Mouse (Mus musculus): ENCODE data around the gene Jund. TPM values are rescaled to one million over a fixed set of nuclear protein-coding genes. Genes with fewer than 3 reads are reported as not detected.
A peak's percentile ranks its signal among the peaks of the same experiment; 100 is the strongest.

Jund gene
- polyA plus RNA-seq, 1 experiment from 2014 or later, result 19.6 TPM

DNA sequence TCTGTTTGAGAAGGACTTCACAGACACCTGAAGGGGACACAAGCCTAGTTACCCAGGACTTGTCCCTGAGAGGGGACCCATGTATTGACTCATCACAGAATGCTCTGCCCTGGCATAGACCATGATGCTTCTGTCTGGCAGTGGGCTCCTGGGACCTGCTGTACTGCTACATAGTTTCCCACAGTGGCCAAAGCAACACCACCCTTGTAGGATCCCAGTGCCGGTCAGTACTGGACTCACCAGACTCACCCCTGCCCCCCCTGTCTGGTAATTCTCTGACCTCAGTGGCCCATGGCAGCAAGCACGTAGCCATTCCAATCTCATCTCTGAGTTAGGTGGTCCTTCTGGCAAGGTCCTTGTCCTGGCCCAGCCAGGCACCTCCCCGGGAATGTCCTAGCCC is 10.6 kb upstream of the Jund start:
- ATAC-seq (no peak), DNase-seq (no peak)
- Histone ChIP-seq H3K4me1 (ENCODE audit: insufficient read depth) (peaks cover 6% of the 10 kb centered on the region; the same call in 1 of the 2 replicates), H3K27me3 (ENCODE audit: insufficient read depth, low read length) (no peaks in the 10 kb centered on the region), H3K9ac (replicated peaks) (no peak overlapping the region), H3K9me3 (ENCODE audit: low read length) (no peaks in the 10 kb centered on the region), H3K4me3 (ENCODE audit: low read depth, low read length) (no peak overlapping the region), H3K36me3 (replicated peaks; ENCODE audit: insufficient read depth, low read length) (no peaks in the 10 kb centered on the region), H3K4me2 (ENCODE audit: low read depth, low read length) (no peak overlapping the region), H3K27ac (ENCODE audit: low read depth) (no peak overlapping the region)
- WGBS (ENCODE audit: insufficient replicate concordance), result 79% methylated on average over 3 of the region's 3 CpGs
- no peak for TF ChIP-seq EP300 (IDR thresholded peaks at IDR 0.05; ENCODE audit: low read depth)
- no peak for TF ChIP-seq CTCF (IDR thresholded peaks at IDR 0.05; ENCODE audit: low read depth)

DNA sequence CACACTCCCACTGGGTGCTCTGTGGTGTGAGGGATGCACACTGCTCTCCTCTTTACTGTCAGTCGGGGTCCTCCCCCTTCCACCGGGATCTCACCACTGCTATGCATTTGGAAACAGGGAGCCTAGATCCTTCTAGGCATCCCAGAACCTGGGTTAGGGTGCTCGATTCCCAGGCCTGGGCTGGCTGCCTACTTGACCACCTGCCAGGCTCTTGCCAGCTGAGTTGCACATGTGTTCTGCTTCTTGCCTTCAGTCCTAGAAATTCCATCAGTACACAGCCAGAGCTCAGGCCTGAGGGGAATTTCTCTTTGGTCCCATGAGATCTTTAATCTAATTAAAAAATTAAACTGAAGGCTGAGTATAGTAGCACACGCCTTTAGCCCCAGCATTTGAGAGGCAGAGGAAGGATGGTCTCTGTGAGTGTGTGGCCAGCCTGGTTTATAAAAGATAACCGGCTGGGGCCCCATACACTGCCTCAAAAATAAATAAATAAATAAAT is 8.8 kb upstream of the Jund start:
- Histone ChIP-seq H3K27ac (ENCODE audit: low read depth) (no peak overlapping the region), H3K4me3 (ENCODE audit: low read depth, low read length) (no peak overlapping the region), H3K4me2 (ENCODE audit: low read depth, low read length) (no peak overlapping the region), H3K36me3 (replicated peaks; ENCODE audit: insufficient read depth, low read length) (no peaks in the 10 kb centered on the region), H3K4me1 (ENCODE audit: insufficient read depth) (peaks cover 13% of the 10 kb centered on the region), H3K27me3 (ENCODE audit: insufficient read depth, low read length) (no peaks in the 10 kb centered on the region), H3K9ac (replicated peaks) (no peak overlapping the region), H3K9me3 (ENCODE audit: low read length) (no peaks in the 10 kb centered on the region)
- ATAC-seq (no peak), DNase-seq (no peak)
- TF ChIP-seq CTCF (IDR thresholded peaks at IDR 0.05; ENCODE audit: low read depth), result no peak
- TF ChIP-seq EP300 (IDR thresholded peaks at IDR 0.05; ENCODE audit: low read depth), result no peak
- 73% methylated on average over 5 of the region's 5 CpGs for WGBS (ENCODE audit: insufficient replicate concordance)

DNA sequence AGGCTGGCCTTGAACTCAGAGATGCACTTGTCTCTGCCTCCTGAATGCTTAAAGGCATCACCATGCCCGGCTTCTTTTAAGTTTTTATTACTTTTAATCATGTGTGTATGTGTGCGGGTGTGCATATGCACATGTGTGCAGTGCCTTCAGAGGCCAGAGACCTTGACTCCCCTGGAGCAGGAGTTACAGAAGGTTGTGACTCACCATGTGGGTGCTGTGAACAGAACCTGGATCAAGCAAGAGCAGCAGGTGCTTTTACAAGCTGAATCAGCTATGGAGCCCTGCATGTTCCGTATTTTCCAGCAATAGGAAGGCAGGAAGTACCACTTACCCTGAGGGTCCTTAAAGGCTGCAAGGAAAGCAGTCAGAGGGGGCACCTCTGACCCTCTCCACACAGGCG is 7.5 kb upstream of the Jund start:
- Histone ChIP-seq H3K4me3 (ENCODE audit: low read depth, low read length) (no peak overlapping the region), H3K27ac (ENCODE audit: low read depth) (no peak overlapping the region), H3K36me3 (replicated peaks; ENCODE audit: insufficient read depth, low read length) (no peaks in the 10 kb centered on the region), H3K9ac (replicated peaks) (no peak overlapping the region), H3K4me2 (ENCODE audit: low read depth, low read length) (no peak overlapping the region), H3K27me3 (ENCODE audit: insufficient read depth, low read length) (no peaks in the 10 kb centered on the region), H3K4me1 (ENCODE audit: insufficient read depth) (peaks cover 26% of the 10 kb centered on the region), H3K9me3 (ENCODE audit: low read length) (no peaks in the 10 kb centered on the region)
- 83% methylated on average over 4 of the region's 4 CpGs for WGBS (ENCODE audit: insufficient replicate concordance)
- ATAC-seq, result no peak
- DNase-seq, result no peak
- no peak for TF ChIP-seq CTCF (IDR thresholded peaks at IDR 0.05; ENCODE audit: low read depth)
- no peak for TF ChIP-seq EP300 (IDR thresholded peaks at IDR 0.05; ENCODE audit: low read depth)

DNA sequence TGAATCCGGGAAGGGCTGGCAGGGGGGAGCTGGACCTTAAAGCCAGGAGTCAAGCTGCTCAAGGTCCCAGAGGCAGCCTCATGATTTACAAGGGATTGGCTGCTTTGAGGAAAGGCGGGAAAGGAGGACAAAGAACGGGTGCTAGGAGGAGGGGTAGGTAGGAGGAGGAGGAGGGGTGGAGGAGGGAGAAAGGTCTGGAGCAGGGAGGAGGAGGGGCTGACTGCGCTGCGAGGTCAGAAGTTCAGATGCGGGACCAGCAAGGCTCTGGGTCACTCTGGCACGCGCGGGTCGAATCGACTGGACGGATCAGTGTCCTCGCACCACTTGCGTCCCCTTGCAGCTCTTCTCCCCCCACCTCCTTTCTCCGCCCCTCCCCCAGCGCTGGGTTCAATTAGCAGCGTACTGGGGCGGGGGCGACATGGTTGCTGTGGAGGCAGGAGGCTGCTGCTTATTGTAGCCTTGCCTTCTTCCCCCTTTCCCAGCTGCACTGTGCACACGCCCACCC is 7.0 kb upstream of the Jund start:
- ATAC-seq (no peak), DNase-seq (no peak)
- Histone ChIP-seq H3K27ac (ENCODE audit: low read depth) (no peak overlapping the region), H3K36me3 (replicated peaks; ENCODE audit: insufficient read depth, low read length) (no peaks in the 10 kb centered on the region), H3K9ac (replicated peaks) (no peak overlapping the region), H3K9me3 (ENCODE audit: low read length) (no peaks in the 10 kb centered on the region), H3K4me2 (ENCODE audit: low read depth, low read length) (peak overlapping the region; percentile 28; the same call in 1 of the 2 replicates), H3K4me1 (ENCODE audit: insufficient read depth) (peaks cover 31% of the 10 kb centered on the region), H3K27me3 (ENCODE audit: insufficient read depth, low read length) (no peaks in the 10 kb centered on the region), H3K4me3 (ENCODE audit: low read depth, low read length) (no peak overlapping the region)
- no peak for TF ChIP-seq CTCF (IDR thresholded peaks at IDR 0.05; ENCODE audit: low read depth)
- TF ChIP-seq EP300 (IDR thresholded peaks at IDR 0.05; ENCODE audit: low read depth), result no peak
- WGBS (ENCODE audit: insufficient replicate concordance), result 16% methylated on average over 20 of the region's 20 CpGs

DNA sequence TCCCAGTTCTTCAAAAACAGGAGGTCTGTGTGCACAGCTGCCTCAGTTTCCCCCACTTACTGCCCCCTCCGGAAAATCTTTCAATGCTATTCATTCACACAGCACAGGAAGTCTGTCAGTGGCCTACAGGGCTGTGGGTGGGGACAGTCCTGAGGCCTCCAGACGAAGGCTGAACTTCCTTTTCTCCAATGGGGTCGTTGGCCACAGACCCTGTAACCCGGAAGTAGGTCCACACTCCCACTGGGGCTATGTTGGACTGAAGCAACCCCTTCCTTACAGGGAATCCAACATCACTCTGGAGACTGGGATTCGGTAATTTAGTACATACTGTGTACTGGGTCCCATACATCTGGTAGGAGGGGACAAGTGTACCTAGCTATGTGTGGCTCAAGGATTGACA is 5.1 kb upstream of the Jund start:
- no peak overlapping the region for H3K9ac ChIP-seq (replicated peaks)
- TF ChIP-seq EP300 (IDR thresholded peaks at IDR 0.05; ENCODE audit: low read depth) (no peak), CTCF (IDR thresholded peaks at IDR 0.05; ENCODE audit: low read depth) (no peak)
- H3K9me3 ChIP-seq (ENCODE audit: low read length), result no peaks in the 10 kb centered on the region
- peaks cover 45% of the 10 kb centered on the region for H3K4me1 ChIP-seq (ENCODE audit: insufficient read depth)
- no peak overlapping the region for H3K27ac ChIP-seq (ENCODE audit: low read depth)
- DNase-seq, result no peak
- no peak for ATAC-seq
- H3K27me3 ChIP-seq (ENCODE audit: insufficient read depth, low read length), result no peaks in the 10 kb centered on the region
- 30% methylated on average over 5 of the region's 5 CpGs for WGBS (ENCODE audit: insufficient replicate concordance)
- no peak overlapping the region for H3K4me3 ChIP-seq (ENCODE audit: low read depth, low read length)
- H3K36me3 ChIP-seq (replicated peaks; ENCODE audit: insufficient read depth, low read length), result no peaks in the 10 kb centered on the region
- no peak overlapping the region for H3K4me2 ChIP-seq (ENCODE audit: low read depth, low read length)

DNA sequence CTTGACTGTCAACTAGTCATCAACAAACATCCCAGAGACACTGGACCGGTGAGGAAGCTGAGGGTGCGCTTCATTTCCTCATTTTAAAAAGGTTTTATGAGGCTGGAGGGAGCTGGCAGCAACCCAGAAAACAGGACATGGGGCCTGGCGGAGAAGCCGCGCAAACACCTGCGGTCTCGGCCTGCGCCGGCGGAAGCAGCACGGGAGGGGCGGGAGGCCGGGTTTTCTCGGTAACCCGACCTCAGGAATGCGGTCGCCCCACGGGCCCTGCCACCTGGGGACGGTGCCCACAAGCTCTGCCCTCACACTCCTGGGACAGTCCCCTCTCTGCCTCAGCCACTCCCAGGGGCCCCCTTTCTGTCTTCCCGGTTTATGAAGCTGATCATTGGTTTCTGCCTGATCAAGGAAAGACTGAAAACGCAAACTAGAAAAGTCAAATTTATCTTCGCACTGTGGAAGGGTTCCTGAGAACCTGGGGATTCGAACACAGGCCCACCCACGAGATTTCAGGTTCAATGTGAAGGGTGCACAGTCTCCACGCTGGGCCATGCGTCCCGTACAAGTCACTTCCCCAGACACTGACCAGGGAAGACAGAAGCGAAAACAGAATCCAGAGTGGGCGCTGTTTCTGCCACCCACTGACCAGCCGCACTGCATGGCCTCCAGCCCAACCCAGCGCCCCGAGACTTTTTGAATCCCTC is 3.3 kb upstream of the Jund start:
- TF ChIP-seq CTCF (IDR thresholded peaks at IDR 0.05; ENCODE audit: low read depth) (0 out of 2 replicates have a peak, but pooled peaks have one; percentile 5), EP300 (IDR thresholded peaks at IDR 0.05; ENCODE audit: low read depth) (peak; percentile 33; the same call in 1 of the 2 replicates)
- H3K4me1 ChIP-seq (ENCODE audit: insufficient read depth), result peaks cover 45% of the 10 kb centered on the region
- ATAC-seq (no peak), DNase-seq (peak; percentile 78)
- H3K9me3 ChIP-seq (ENCODE audit: low read length), result no peaks in the 10 kb centered on the region
- 15% methylated on average over 32 of the region's 32 CpGs for WGBS (ENCODE audit: insufficient replicate concordance)
- H3K36me3 ChIP-seq (replicated peaks; ENCODE audit: insufficient read depth, low read length), result no peaks in the 10 kb centered on the region
- H3K4me3 ChIP-seq (ENCODE audit: low read depth, low read length), result peak overlapping the region; percentile 5; the same call in 1 of the 2 replicates
- H3K27ac ChIP-seq (ENCODE audit: low read depth), result peak overlapping the region; percentile 99
- H3K9ac ChIP-seq (replicated peaks), result peak overlapping the region; percentile 57
- no peaks in the 10 kb centered on the region for H3K27me3 ChIP-seq (ENCODE audit: insufficient read depth, low read length)
- peak overlapping the region; percentile 65 for H3K4me2 ChIP-seq (ENCODE audit: low read depth, low read length)
